Mouse (Mus musculus) ES-E14 (cell line): Measurements from ENCODE around the gene Cacna1h.

Experiments
- CHD2 ChIP-seq: IDR thresholded peaks from 2 replicates; pipeline ENCODE4 v1.6.1; 2014; ENCODE audit warnings: mild to moderate bottlenecking, low read depth, low read length, inconsistent platforms
- HCFC1 ChIP-seq: IDR thresholded peaks from 2 replicates; pipeline ENCODE4 v1.6.1; 2012; ENCODE audit warnings: low read length, inconsistent platforms, borderline replicate concordance; ENCODE audit not compliant: insufficient read depth
- ZC3H11A ChIP-seq: IDR thresholded peaks from 2 replicates; pipeline ENCODE4 v1.6.1; 2012; ENCODE audit warnings: low read depth, mild to moderate bottlenecking, inconsistent platforms, low read length, borderline replicate concordance
- ZNF384 ChIP-seq: IDR thresholded peaks from 2 replicates; pipeline ENCODE4 v1.6.1; 2012; ENCODE audit warnings: low read depth, low read length, inconsistent platforms

DNA sequence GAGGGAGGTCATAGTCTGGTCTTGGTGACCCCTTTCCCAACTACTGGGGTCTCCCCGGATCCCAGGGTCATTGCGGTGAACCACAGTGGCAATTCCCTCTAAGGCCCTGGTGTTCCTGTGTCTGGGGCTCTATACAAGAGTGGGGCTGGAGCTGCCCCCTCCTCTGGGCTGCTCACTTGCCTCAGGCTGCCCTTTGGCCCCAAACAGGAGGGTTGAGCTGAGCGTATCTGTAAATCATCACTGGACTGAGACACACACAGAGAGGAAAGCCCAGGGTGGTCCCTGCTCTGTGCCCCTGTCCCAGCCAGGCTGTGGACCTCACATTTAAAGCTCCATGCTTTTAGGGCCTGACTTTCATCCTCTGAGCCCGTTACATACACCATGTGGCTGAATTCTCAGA, 95.4 kb downstream of the Cacna1h start:
- TF ChIP-seq ZNF384: no peak
- no peak for TF ChIP-seq CHD2
- no peak for TF ChIP-seq HCFC1
- TF ChIP-seq ZC3H11A: no peak
